Mouse (Mus musculus): ENCODE measurements at regions not wholly inside any gene's neighbourhood (a gene's known extent, or its start where the extent isn't known, plus 50 kb on each side); places are given as distances from the start of the nearest gene placed in this dataset.

DNA sequence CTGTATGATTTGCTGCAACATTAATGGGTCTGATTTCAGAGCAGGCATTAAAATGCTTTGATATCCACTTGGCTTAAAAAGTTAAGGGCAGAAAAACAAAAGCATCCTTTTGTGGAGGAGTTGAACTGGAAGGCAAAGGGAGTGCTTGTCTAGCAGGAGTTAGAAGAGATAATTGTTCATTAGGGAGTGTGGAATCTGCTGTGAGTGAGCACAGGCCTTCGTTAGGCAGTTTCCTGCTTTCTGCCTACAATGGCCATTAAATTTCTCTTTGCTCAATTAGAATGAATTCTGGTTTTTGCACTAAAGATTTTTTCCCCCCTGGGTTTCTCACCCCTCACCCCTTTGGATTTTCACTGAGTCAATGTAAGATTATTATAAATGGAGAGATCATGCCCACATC lies 192.0 kb upstream of the Fbxo33 start:
- Histone ChIP-seq H3K27me3 (ENCODE audit: control insufficient read depth, insufficient read depth, insufficient read length) (no peaks in the 10 kb centered on the region), H3K79me2 (ENCODE audit: control insufficient read depth, insufficient read depth) (no peaks in the 10 kb centered on the region), H3K36me3 (ENCODE audit: control insufficient read depth, insufficient read depth) (no peaks in the 10 kb centered on the region), H3ac (ENCODE audit: control insufficient read depth, insufficient read length) (no peak overlapping the region), H3K4me2 (ENCODE audit: low read depth) (no peak overlapping the region), H3K4me3 (no peak overlapping the region)
- TF ChIP-seq TCF12 (IDR thresholded peaks at IDR 0.05; ENCODE audit: insufficient read depth, poor library complexity, severe bottlenecking) (no peak), MYOD1 (IDR thresholded peaks at IDR 0.05; ENCODE audit: control insufficient read depth in 1 of 3, insufficient read length in 2 of 3, low read depth in 2 of 3) (no peak), MYOG (IDR thresholded peaks at IDR 0.05; ENCODE audit: control insufficient read depth in 1 of 3, insufficient read depth in 1 of 3, insufficient read length in 2 of 3, low read depth in 2 of 3) (no peak), SRF (IDR thresholded peaks at IDR 0.05; ENCODE audit: control insufficient read depth, insufficient read length, low read depth) (no peak), REST (IDR thresholded peaks at IDR 0.05; ENCODE audit: insufficient read depth, insufficient read length) (no peak), TCF3 (IDR thresholded peaks at IDR 0.05; ENCODE audit: insufficient read length, low read depth) (no peak), POLR2AphosphoS2 (IDR thresholded peaks at IDR 0.05; ENCODE audit: insufficient read length, low read depth) (no peak), POLR2A (IDR thresholded peaks at IDR 0.05; ENCODE audit: insufficient read length, low read depth) (no peak), E2F4 (IDR thresholded peaks at IDR 0.05; ENCODE audit: insufficient read depth) (no peak), MAX (IDR thresholded peaks at IDR 0.05; ENCODE audit: low read depth) (no peak), USF1 (IDR thresholded peaks at IDR 0.05; ENCODE audit: low read depth) (no peak), CEBPB (IDR thresholded peaks at IDR 0.05; ENCODE audit: insufficient read depth, poor library complexity, severe bottlenecking) (no peak)

DNA sequence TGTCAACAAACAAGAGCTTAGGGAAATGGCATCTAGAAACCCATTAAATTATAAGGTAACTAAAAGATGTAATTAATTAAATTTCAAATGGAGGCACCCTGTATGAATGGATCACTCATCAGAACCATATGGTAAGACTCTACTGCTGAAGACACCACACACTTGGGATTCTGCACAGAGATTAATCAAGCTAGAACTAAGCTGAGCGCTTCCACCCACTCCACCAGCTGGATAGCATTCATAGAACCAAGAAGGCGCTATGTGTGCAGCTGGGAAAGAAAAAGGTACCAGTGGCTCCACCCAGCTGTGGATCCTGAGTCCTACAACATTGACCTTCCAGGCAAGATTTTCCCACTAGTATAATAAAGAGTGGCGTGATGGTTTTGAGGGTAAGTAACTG lies 171.6 kb upstream of the Fbxo33 start:
- Histone ChIP-seq H3K4me3 (no peak overlapping the region), H3K79me2 (ENCODE audit: control insufficient read depth, insufficient read depth) (no peaks in the 10 kb centered on the region), H3K4me2 (ENCODE audit: low read depth) (no peak overlapping the region), H3K36me3 (ENCODE audit: control insufficient read depth, insufficient read depth) (no peaks in the 10 kb centered on the region), H3K27me3 (ENCODE audit: control insufficient read depth, insufficient read depth, insufficient read length) (no peaks in the 10 kb centered on the region), H3ac (ENCODE audit: control insufficient read depth, insufficient read length) (no peak overlapping the region)
- TF ChIP-seq E2F4 (IDR thresholded peaks at IDR 0.05; ENCODE audit: insufficient read depth): no peak
- TF ChIP-seq REST (IDR thresholded peaks at IDR 0.05; ENCODE audit: insufficient read depth, insufficient read length): no peak
- no peak for TF ChIP-seq TCF12 (IDR thresholded peaks at IDR 0.05; ENCODE audit: insufficient read depth, poor library complexity, severe bottlenecking)
- TF ChIP-seq TCF3 (IDR thresholded peaks at IDR 0.05; ENCODE audit: insufficient read length, low read depth): no peak
- no peak for TF ChIP-seq MYOD1 (IDR thresholded peaks at IDR 0.05; ENCODE audit: control insufficient read depth in 1 of 3, insufficient read length in 2 of 3, low read depth in 2 of 3)
- no peak for TF ChIP-seq USF1 (IDR thresholded peaks at IDR 0.05; ENCODE audit: low read depth)
- TF ChIP-seq SRF (IDR thresholded peaks at IDR 0.05; ENCODE audit: control insufficient read depth, insufficient read length, low read depth): no peak
- no peak for TF ChIP-seq CEBPB (IDR thresholded peaks at IDR 0.05; ENCODE audit: insufficient read depth, poor library complexity, severe bottlenecking)
- no peak for TF ChIP-seq POLR2A (IDR thresholded peaks at IDR 0.05; ENCODE audit: insufficient read length, low read depth)
- TF ChIP-seq POLR2AphosphoS2 (IDR thresholded peaks at IDR 0.05; ENCODE audit: insufficient read length, low read depth): no peak
- TF ChIP-seq MYOG (IDR thresholded peaks at IDR 0.05; ENCODE audit: control insufficient read depth in 1 of 3, insufficient read depth in 1 of 3, insufficient read length in 2 of 3, low read depth in 2 of 3): no peak
- TF ChIP-seq MAX (IDR thresholded peaks at IDR 0.05; ENCODE audit: low read depth): no peak

DNA sequence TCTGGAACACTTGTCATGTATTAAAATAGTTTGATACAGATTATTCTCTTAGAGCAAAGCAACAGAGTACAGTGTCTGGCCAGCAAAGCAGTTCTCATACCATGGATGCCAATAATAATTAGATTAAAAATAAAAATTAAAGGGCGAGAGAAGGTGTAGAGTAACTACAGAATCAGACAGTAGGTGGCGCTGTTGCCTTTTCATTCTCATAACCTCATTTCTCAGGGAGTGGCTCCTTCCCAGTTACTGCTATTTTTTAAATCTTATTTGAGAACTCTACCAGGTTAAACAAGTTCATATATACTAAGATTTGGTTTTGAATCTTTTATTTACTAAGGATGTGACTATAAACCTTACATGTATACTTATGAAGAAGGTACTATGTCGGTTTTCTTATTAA lies 163.3 kb upstream of the Fbxo33 start:
- no peaks in the 10 kb centered on the region for H3K27me3 ChIP-seq (ENCODE audit: control insufficient read depth, insufficient read depth, insufficient read length)
- no peak overlapping the region for H3ac ChIP-seq (ENCODE audit: control insufficient read depth, insufficient read length)
- H3K4me2 ChIP-seq (ENCODE audit: low read depth): no peak overlapping the region
- no peak overlapping the region for H3K4me3 ChIP-seq
- no peaks in the 10 kb centered on the region for H3K36me3 ChIP-seq (ENCODE audit: control insufficient read depth, insufficient read depth)
- H3K79me2 ChIP-seq (ENCODE audit: control insufficient read depth, insufficient read depth): no peaks in the 10 kb centered on the region
- no peak for TF ChIP-seq TCF3 (IDR thresholded peaks at IDR 0.05; ENCODE audit: insufficient read length, low read depth)
- no peak for TF ChIP-seq CEBPB (IDR thresholded peaks at IDR 0.05; ENCODE audit: insufficient read depth, poor library complexity, severe bottlenecking)
- TF ChIP-seq E2F4 (IDR thresholded peaks at IDR 0.05; ENCODE audit: insufficient read depth): no peak
- no peak for TF ChIP-seq USF1 (IDR thresholded peaks at IDR 0.05; ENCODE audit: low read depth)
- TF ChIP-seq SRF (IDR thresholded peaks at IDR 0.05; ENCODE audit: control insufficient read depth, insufficient read length, low read depth): no peak
- TF ChIP-seq MYOG (IDR thresholded peaks at IDR 0.05; ENCODE audit: control insufficient read depth in 1 of 3, insufficient read depth in 1 of 3, insufficient read length in 2 of 3, low read depth in 2 of 3): no peak

DNA sequence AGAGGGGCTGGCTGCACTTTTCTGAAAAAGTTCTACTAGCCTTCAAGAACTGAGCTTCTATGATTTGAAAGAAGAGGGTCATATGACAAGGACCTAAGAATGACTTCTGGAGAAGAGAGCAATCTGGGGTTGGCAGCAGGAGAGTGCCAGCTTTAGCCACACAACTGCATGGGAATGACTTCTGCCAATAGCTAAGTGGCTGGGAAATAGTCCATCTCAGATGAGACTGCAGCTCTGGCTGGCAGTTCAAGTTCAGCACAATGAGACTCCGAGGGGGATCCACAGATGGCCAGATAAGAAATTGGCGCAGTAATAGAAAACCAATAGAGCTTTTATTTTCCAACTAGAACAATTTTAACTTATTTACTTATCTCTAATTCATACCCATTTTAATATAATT lies 122.1 kb upstream of the Fbxo33 start:
- Histone ChIP-seq H3ac (ENCODE audit: control insufficient read depth, insufficient read length) (no peak overlapping the region), H3K4me2 (ENCODE audit: low read depth) (no peak overlapping the region), H3K79me2 (ENCODE audit: control insufficient read depth, insufficient read depth) (no peaks in the 10 kb centered on the region), H3K27me3 (ENCODE audit: control insufficient read depth, insufficient read depth, insufficient read length) (no peaks in the 10 kb centered on the region), H3K4me3 (no peak overlapping the region), H3K36me3 (ENCODE audit: control insufficient read depth, insufficient read depth) (no peaks in the 10 kb centered on the region)
- TF ChIP-seq CEBPB (IDR thresholded peaks at IDR 0.05; ENCODE audit: insufficient read depth, poor library complexity, severe bottlenecking): no peak
- no peak for TF ChIP-seq MAX (IDR thresholded peaks at IDR 0.05; ENCODE audit: low read depth)
- no peak for TF ChIP-seq E2F4 (IDR thresholded peaks at IDR 0.05; ENCODE audit: insufficient read depth)
- TF ChIP-seq REST (IDR thresholded peaks at IDR 0.05; ENCODE audit: insufficient read depth, insufficient read length): no peak
- no peak for TF ChIP-seq TCF12 (IDR thresholded peaks at IDR 0.05; ENCODE audit: insufficient read depth, poor library complexity, severe bottlenecking)
- TF ChIP-seq TCF3 (IDR thresholded peaks at IDR 0.05; ENCODE audit: insufficient read length, low read depth): no peak
- TF ChIP-seq USF1 (IDR thresholded peaks at IDR 0.05; ENCODE audit: low read depth): no peak
- no peak for TF ChIP-seq SRF (IDR thresholded peaks at IDR 0.05; ENCODE audit: control insufficient read depth, insufficient read length, low read depth)
- no peak for TF ChIP-seq MYOG (IDR thresholded peaks at IDR 0.05; ENCODE audit: control insufficient read depth in 1 of 3, insufficient read depth in 1 of 3, insufficient read length in 2 of 3, low read depth in 2 of 3)
- TF ChIP-seq POLR2A (IDR thresholded peaks at IDR 0.05; ENCODE audit: insufficient read length, low read depth): no peak
- no peak for TF ChIP-seq POLR2AphosphoS2 (IDR thresholded peaks at IDR 0.05; ENCODE audit: insufficient read length, low read depth)
- no peak for TF ChIP-seq MYOD1 (IDR thresholded peaks at IDR 0.05; ENCODE audit: control insufficient read depth in 1 of 3, insufficient read length in 2 of 3, low read depth in 2 of 3)

DNA sequence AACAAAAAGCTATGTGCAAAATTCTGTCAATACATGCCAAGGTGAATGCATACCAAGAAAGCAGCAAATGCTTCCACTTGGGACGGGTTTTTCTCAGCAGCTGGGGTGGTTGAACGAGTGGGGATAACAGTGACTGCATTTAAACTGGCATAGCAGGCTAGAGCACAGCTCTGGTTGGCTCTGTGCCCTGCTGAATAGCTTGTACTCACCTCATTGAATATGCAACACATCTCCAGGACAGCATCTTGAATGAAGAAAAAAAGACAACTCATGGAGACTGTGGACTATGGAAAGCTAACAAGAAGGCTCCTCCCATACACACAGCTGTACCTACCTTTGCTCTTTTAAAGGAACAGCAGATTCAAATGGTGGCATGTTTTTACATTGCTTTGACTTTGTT lies 111.2 kb upstream of the Fbxo33 start:
- H3K4me2 ChIP-seq (ENCODE audit: low read depth): no peak overlapping the region
- no peaks in the 10 kb centered on the region for H3K27me3 ChIP-seq (ENCODE audit: control insufficient read depth, insufficient read depth, insufficient read length)
- no peaks in the 10 kb centered on the region for H3K36me3 ChIP-seq (ENCODE audit: control insufficient read depth, insufficient read depth)
- H3ac ChIP-seq (ENCODE audit: control insufficient read depth, insufficient read length): no peak overlapping the region
- no peak overlapping the region for H3K4me3 ChIP-seq
- TF ChIP-seq MAX (IDR thresholded peaks at IDR 0.05; ENCODE audit: low read depth): no peak
- TF ChIP-seq SRF (IDR thresholded peaks at IDR 0.05; ENCODE audit: control insufficient read depth, insufficient read length, low read depth): no peak
- no peak for TF ChIP-seq POLR2A (IDR thresholded peaks at IDR 0.05; ENCODE audit: insufficient read length, low read depth)
- TF ChIP-seq POLR2AphosphoS2 (IDR thresholded peaks at IDR 0.05; ENCODE audit: insufficient read length, low read depth): no peak
- TF ChIP-seq MYOD1 (IDR thresholded peaks at IDR 0.05; ENCODE audit: control insufficient read depth in 1 of 3, insufficient read length in 2 of 3, low read depth in 2 of 3): no peak
- TF ChIP-seq REST (IDR thresholded peaks at IDR 0.05; ENCODE audit: insufficient read depth, insufficient read length): no peak
- no peak for TF ChIP-seq USF1 (IDR thresholded peaks at IDR 0.05; ENCODE audit: low read depth)
- TF ChIP-seq CEBPB (IDR thresholded peaks at IDR 0.05; ENCODE audit: insufficient read depth, poor library complexity, severe bottlenecking): no peak
- TF ChIP-seq TCF12 (IDR thresholded peaks at IDR 0.05; ENCODE audit: insufficient read depth, poor library complexity, severe bottlenecking): no peak
- TF ChIP-seq TCF3 (IDR thresholded peaks at IDR 0.05; ENCODE audit: insufficient read length, low read depth): no peak
- no peaks in the 10 kb centered on the region for H3K79me2 ChIP-seq (ENCODE audit: control insufficient read depth, insufficient read depth)

Data from myocyte (in vitro differentiated cells).